Mouse (Mus musculus): ENCODE data around the gene Myo1b. TPM values are rescaled to one million over a fixed set of nuclear protein-coding genes. Genes with fewer than 3 reads are reported as not detected.

The Myo1b gene
- total and polyA plus RNA-seq, 3 experiments, result 0.07 TPM; not detected in 1

DNA sequence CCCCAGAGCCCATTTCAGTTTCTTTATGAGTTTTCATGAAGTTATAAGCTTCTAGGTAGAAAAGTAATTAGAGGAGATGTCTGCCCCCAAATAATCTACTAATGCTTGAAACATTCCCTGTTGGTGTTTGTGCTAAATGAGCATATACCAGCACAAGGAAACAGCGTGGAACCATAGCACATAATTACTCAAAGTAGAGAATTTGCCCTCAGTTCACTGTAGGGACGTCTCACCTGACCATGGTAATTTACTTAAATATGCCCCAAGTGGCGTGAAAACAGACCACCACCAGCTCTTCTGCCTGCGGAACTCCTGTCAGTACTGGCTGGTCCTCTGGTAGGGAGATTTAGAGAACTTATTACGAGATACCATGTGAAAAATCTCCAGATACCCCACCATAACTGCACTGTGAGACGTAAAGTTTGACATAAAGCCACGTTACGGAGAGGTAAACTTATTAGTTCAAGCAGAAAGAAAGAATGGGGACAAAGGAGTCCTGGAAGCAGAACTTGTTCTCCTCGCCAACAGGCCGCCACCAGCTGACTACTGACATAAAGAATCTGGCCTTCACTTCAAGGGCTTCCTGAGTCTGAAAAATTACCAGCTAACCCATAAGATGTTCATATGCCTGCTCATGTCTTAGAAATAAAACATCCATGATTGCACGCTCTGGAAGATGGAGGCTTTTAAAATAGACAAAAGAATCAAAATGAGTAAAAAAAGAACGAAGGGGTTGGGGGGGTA, 111.4 kb downstream of the Myo1b start:
- Histone ChIP-seq H3K36me3 (replicated peaks in 1 of 2; ENCODE audit: control insufficient read depth in 1 of 2, insufficient read depth in 1 of 2, low read length in 1 of 2) (no peaks in the 10 kb centered on the region), H3K79me2 (replicated peaks; ENCODE audit: control insufficient read depth, extremely low read depth, insufficient read depth, poor library complexity, severe bottlenecking) (no peaks in the 10 kb centered on the region), H3K4me2 (ENCODE audit: insufficient read depth, low read depth, poor library complexity, severe bottlenecking) (no peak overlapping the region), H3K4me1 (ENCODE audit: control insufficient read depth in 1 of 2, insufficient read depth in 2 of 2) (peaks cover 4 to 21% of the 10 kb centered on the region in 2 experiments; a peak in 3 of 4 replicates), H3K27ac (ENCODE audit: insufficient read depth, low read depth) (no peak overlapping the region), H3K27me3 (replicated peaks) (no peaks in the 10 kb centered on the region), H3K9ac (ENCODE audit: insufficient read depth, low read depth) (no peak overlapping the region), H3K9me3 (replicated peaks; ENCODE audit: low read length) (no peaks in the 10 kb centered on the region), H3K4me3 (replicated peaks in 1 of 3; ENCODE audit: low read depth in 2 of 3, low read length in 2 of 3, poor library complexity in 1 of 3) (no peak overlapping the region)
- DNase-seq (ENCODE audit: extremely low read depth), result no peak
- in situ Hi-C loops (cut with MboI; ENCODE audit: low pct_ligation_motif_present, low pct_unique_long_range_greater_than_20kb, low sequenced_read_pairs), result no loop called here
- TF ChIP-seq BHLHE40 (IDR thresholded peaks at IDR 0.05; ENCODE audit: low read depth, low read length) (no peak), JUN (IDR thresholded peaks at IDR 0.05; ENCODE audit: insufficient read depth, low read depth, low read length) (no peak), ETS1 (conservative IDR thresholded peaks at IDR 0.05; ENCODE audit: low read depth, low read length) (no peak), EP300 (IDR thresholded peaks at IDR 0.05; ENCODE audit: low read length) (no peak), E2F4 (IDR thresholded peaks at IDR 0.05; ENCODE audit: insufficient replicate concordance, low read depth, low read length) (no peak), MYC (IDR thresholded peaks at IDR 0.05; ENCODE audit: low read depth, low read length) (no peak), ZNF384 (IDR thresholded peaks at IDR 0.05; ENCODE audit: low read depth, low read length) (no peak), CHD2 (IDR thresholded peaks at IDR 0.05; ENCODE audit: low read length) (no peak), ZC3H11A (IDR thresholded peaks at IDR 0.05; ENCODE audit: low read depth, low read length) (no peak), POLR2AphosphoS2 (IDR thresholded peaks at IDR 0.05; ENCODE audit: low read depth, low read length) (no peak), IRF4 (IDR thresholded peaks at IDR 0.05; ENCODE audit: low read depth, low read length) (no peak), POLR2A (IDR thresholded peaks at IDR 0.05; ENCODE audit: low read depth, low read length) (no peak), SMC3 (IDR thresholded peaks at IDR 0.05; ENCODE audit: low read depth, low read length) (no peak), MEF2A (IDR thresholded peaks at IDR 0.05; ENCODE audit: borderline replicate concordance, low read depth, low read length) (no peak), SIN3A (IDR thresholded peaks at IDR 0.05; ENCODE audit: low read length) (no peak), GABPA (IDR thresholded peaks at IDR 0.05; ENCODE audit: insufficient replicate concordance, low read depth, low read length) (no peak), JUND (conservative IDR thresholded peaks at IDR 0.05; ENCODE audit: low read depth, low read length) (no peak), ZMIZ1 (IDR thresholded peaks at IDR 0.05; ENCODE audit: low read depth, low read length) (no peak), MAZ (IDR thresholded peaks at IDR 0.05; ENCODE audit: low read depth, low read length) (no peak)
- dilution Hi-C loops (cut with MboI; ENCODE audit: extremely low pct_ligation_motif_present, extremely low pct_unique_long_range_greater_than_20kb, low sequenced_read_pairs), result no loop called here

DNA sequence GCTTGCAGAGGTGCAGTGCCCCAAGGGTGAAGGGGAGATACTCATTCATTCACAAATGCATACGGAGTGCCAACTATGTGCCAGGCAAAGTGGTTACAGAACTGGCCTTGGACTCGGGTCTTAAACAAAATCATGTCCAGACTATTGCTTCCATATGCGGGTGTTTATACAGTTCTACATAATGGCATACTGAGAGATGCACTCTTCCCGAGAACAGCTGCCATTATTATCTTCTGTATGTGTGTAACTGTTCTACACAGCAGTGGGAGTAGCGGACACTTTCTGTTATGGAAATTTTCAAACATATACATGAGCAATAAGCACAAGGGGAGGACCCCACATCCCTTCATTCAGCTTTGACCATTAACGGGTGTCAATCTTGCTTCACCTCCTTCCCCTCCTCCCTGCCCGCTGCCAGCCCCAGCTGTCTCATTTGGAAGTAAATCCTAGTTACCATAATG, 117.8 kb downstream of the Myo1b start:
- H3K27me3 ChIP-seq (replicated peaks), result no peaks in the 10 kb centered on the region
- H3K9ac ChIP-seq (ENCODE audit: insufficient read depth, low read depth), result no peak overlapping the region
- TF ChIP-seq ZNF384 (IDR thresholded peaks at IDR 0.05; ENCODE audit: low read depth, low read length) (no peak), KAT2A (IDR thresholded peaks at IDR 0.05; ENCODE audit: insufficient replicate concordance, low read length) (no peak), TCF12 (IDR thresholded peaks at IDR 0.05; ENCODE audit: low read depth, low read length) (no peak), EP300 (IDR thresholded peaks at IDR 0.05; ENCODE audit: low read length) (no peak), NELFE (IDR thresholded peaks at IDR 0.05; ENCODE audit: low read depth, low read length) (no peak), UBTF (IDR thresholded peaks at IDR 0.05; ENCODE audit: low read depth, low read length) (no peak), RAD21 (IDR thresholded peaks at IDR 0.05; ENCODE audit: low read depth, low read length) (no peak), USF1 (IDR thresholded peaks at IDR 0.05; ENCODE audit: low read depth, low read length) (no peak), MXI1 (IDR thresholded peaks at IDR 0.05; ENCODE audit: low read depth, low read length) (no peak), PAX5 (IDR thresholded peaks at IDR 0.05; ENCODE audit: low read length) (no peak), RCOR1 (conservative IDR thresholded peaks at IDR 0.05; ENCODE audit: low read depth, low read length) (no peak), SMC3 (IDR thresholded peaks at IDR 0.05; ENCODE audit: low read depth, low read length) (no peak), ETS1 (conservative IDR thresholded peaks at IDR 0.05; ENCODE audit: low read depth, low read length) (no peak), MYC (IDR thresholded peaks at IDR 0.05; ENCODE audit: low read depth, low read length) (no peak), CTCF (conservative IDR thresholded peaks at IDR 0.05 in 1 of 2, IDR thresholded peaks at IDR 0.05 in 1 of 2; ENCODE audit: low read depth in 2 of 2, low read length in 2 of 2) (no peak), JUND (conservative IDR thresholded peaks at IDR 0.05; ENCODE audit: low read depth, low read length) (no peak), ELF1 (IDR thresholded peaks at IDR 0.05; ENCODE audit: low read depth, low read length) (no peak)
- H3K9me3 ChIP-seq (replicated peaks; ENCODE audit: low read length), result no peaks in the 10 kb centered on the region
- in situ Hi-C loops (cut with MboI; ENCODE audit: low pct_ligation_motif_present, low pct_unique_long_range_greater_than_20kb, low sequenced_read_pairs) (no loop called here), dilution Hi-C loops (cut with MboI; ENCODE audit: extremely low pct_ligation_motif_present, extremely low pct_unique_long_range_greater_than_20kb, low sequenced_read_pairs) (no loop called here)
- no peak for DNase-seq (ENCODE audit: extremely low read depth)
- H3K4me2 ChIP-seq (ENCODE audit: insufficient read depth, low read depth, poor library complexity, severe bottlenecking), result no peak overlapping the region
- peaks cover 0 to 2% of the 10 kb centered on the region in 2 experiments; a peak in 2 of 4 replicates for H3K4me1 ChIP-seq (ENCODE audit: control insufficient read depth in 1 of 2, insufficient read depth in 2 of 2)
- no peak overlapping the region for H3K27ac ChIP-seq (ENCODE audit: insufficient read depth, low read depth)
- no peak overlapping the region for H3K4me3 ChIP-seq (replicated peaks in 1 of 3; ENCODE audit: low read depth in 2 of 3, low read length in 2 of 3, poor library complexity in 1 of 3)
- no peaks in the 10 kb centered on the region for H3K79me2 ChIP-seq (replicated peaks; ENCODE audit: control insufficient read depth, extremely low read depth, insufficient read depth, poor library complexity, severe bottlenecking)
- no peaks in the 10 kb centered on the region for H3K36me3 ChIP-seq (replicated peaks in 1 of 2; ENCODE audit: control insufficient read depth in 1 of 2, insufficient read depth in 1 of 2, low read length in 1 of 2)

Data from CH12.LX (cell line).